Mouse (Mus musculus): Measurements from ENCODE around the gene Tes. TPM values are rescaled to one million over a fixed set of nuclear protein-coding genes. Genes with fewer than 3 reads are reported as not detected.

Tes gene
- total and polyA plus RNA-seq, 3 experiments, result not detected

- Histone ChIP-seq H3K36me3 (replicated peaks in 1 of 2; ENCODE audit: control insufficient read depth in 1 of 2, insufficient read depth in 1 of 2, low read length in 1 of 2) (no peaks in the 10 kb centered on the region), H3K27ac (ENCODE audit: insufficient read depth, low read depth) (no peak overlapping the region), H3K9ac (ENCODE audit: insufficient read depth, low read depth) (no peak overlapping the region), H3K4me2 (ENCODE audit: insufficient read depth, low read depth, poor library complexity, severe bottlenecking) (no peak overlapping the region), H3K27me3 (replicated peaks) (no peaks in the 10 kb centered on the region), H3K4me1 (ENCODE audit: control insufficient read depth in 1 of 2, insufficient read depth in 2 of 2) (no peaks in the 10 kb centered on the region), H3K79me2 (replicated peaks; ENCODE audit: control insufficient read depth, extremely low read depth, insufficient read depth, poor library complexity, severe bottlenecking) (no peaks in the 10 kb centered on the region), H3K9me3 (replicated peaks; ENCODE audit: low read length) (no peaks in the 10 kb centered on the region), H3K4me3 (replicated peaks in 1 of 3; ENCODE audit: low read depth in 2 of 3, low read length in 2 of 3, poor library complexity in 1 of 3) (no peak overlapping the region)
- DNase-seq (ENCODE audit: extremely low read depth), result no peak
- dilution Hi-C loops (cut with MboI; ENCODE audit: extremely low pct_ligation_motif_present, extremely low pct_unique_long_range_greater_than_20kb, low sequenced_read_pairs) (no loop called here), in situ Hi-C loops (cut with MboI; ENCODE audit: low pct_ligation_motif_present, low pct_unique_long_range_greater_than_20kb, low sequenced_read_pairs) (no loop called here)
- TF ChIP-seq POLR2AphosphoS2 (IDR thresholded peaks at IDR 0.05; ENCODE audit: low read depth, low read length) (no peak), E2F4 (IDR thresholded peaks at IDR 0.05; ENCODE audit: insufficient replicate concordance, low read depth, low read length) (no peak), RCOR1 (conservative IDR thresholded peaks at IDR 0.05; ENCODE audit: low read depth, low read length) (no peak), HCFC1 (IDR thresholded peaks at IDR 0.05; ENCODE audit: low read depth, low read length) (no peak), ETS1 (conservative IDR thresholded peaks at IDR 0.05; ENCODE audit: low read depth, low read length) (no peak), MXI1 (IDR thresholded peaks at IDR 0.05; ENCODE audit: low read depth, low read length) (no peak), ELF1 (IDR thresholded peaks at IDR 0.05; ENCODE audit: low read depth, low read length) (no peak), SIN3A (IDR thresholded peaks at IDR 0.05; ENCODE audit: low read length) (no peak), MAX (IDR thresholded peaks at IDR 0.05; ENCODE audit: low read length) (no peak), JUND (conservative IDR thresholded peaks at IDR 0.05; ENCODE audit: low read depth, low read length) (no peak), ZMIZ1 (IDR thresholded peaks at IDR 0.05; ENCODE audit: low read depth, low read length) (no peak), BHLHE40 (IDR thresholded peaks at IDR 0.05; ENCODE audit: low read depth, low read length) (no peak), NELFE (IDR thresholded peaks at IDR 0.05; ENCODE audit: low read depth, low read length) (no peak), GABPA (IDR thresholded peaks at IDR 0.05; ENCODE audit: insufficient replicate concordance, low read depth, low read length) (no peak), TBP (conservative IDR thresholded peaks at IDR 0.05; ENCODE audit: low read depth, low read length) (no peak), CHD2 (IDR thresholded peaks at IDR 0.05; ENCODE audit: low read length) (no peak), RAD21 (IDR thresholded peaks at IDR 0.05; ENCODE audit: low read depth, low read length) (no peak), USF2 (conservative IDR thresholded peaks at IDR 0.05; ENCODE audit: low read depth, low read length) (no peak)
These were observed 12.8 kb downstream of the Tes start for GRCm38 (mm10) chr6:17077720-17078119.

DNA sequence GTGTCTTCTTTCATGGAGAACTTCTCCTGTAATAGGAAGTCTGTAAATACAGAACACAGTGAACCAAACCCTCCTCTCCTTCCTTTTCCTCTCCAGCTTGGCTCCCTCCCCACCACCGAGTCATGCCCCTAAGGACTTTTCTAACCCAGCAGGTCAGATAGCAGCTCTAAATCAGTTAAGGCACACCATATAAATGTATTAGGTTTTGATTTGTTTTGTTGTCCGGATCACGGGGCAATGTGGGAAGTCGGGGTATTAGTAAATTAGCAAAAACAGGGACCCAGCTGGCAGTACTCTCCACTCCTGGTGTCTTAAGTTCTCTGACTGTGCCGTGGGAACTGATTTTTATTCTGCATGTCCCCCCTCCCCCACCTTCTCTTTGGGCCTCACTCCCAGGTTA, 14.4 kb downstream of the Tes start:
- H3K79me2 ChIP-seq (replicated peaks; ENCODE audit: control insufficient read depth, extremely low read depth, insufficient read depth, poor library complexity, severe bottlenecking), result no peaks in the 10 kb centered on the region
- no peaks in the 10 kb centered on the region for H3K27me3 ChIP-seq (replicated peaks)
- no peaks in the 10 kb centered on the region for H3K9me3 ChIP-seq (replicated peaks; ENCODE audit: low read length)
- H3K9ac ChIP-seq (ENCODE audit: insufficient read depth, low read depth), result no peak overlapping the region
- no peak for DNase-seq (ENCODE audit: extremely low read depth)
- no peaks in the 10 kb centered on the region for H3K4me1 ChIP-seq (ENCODE audit: control insufficient read depth in 1 of 2, insufficient read depth in 2 of 2)
- H3K27ac ChIP-seq (ENCODE audit: insufficient read depth, low read depth), result no peak overlapping the region
- in situ Hi-C loops (cut with MboI; ENCODE audit: low pct_ligation_motif_present, low pct_unique_long_range_greater_than_20kb, low sequenced_read_pairs), result no loop called here
- dilution Hi-C loops (cut with MboI; ENCODE audit: extremely low pct_ligation_motif_present, extremely low pct_unique_long_range_greater_than_20kb, low sequenced_read_pairs), result no loop called here
- H3K4me3 ChIP-seq (replicated peaks in 1 of 3; ENCODE audit: low read depth in 2 of 3, low read length in 2 of 3, poor library complexity in 1 of 3), result no peak overlapping the region
- no peak overlapping the region for H3K4me2 ChIP-seq (ENCODE audit: insufficient read depth, low read depth, poor library complexity, severe bottlenecking)
- H3K36me3 ChIP-seq (replicated peaks in 1 of 2; ENCODE audit: control insufficient read depth in 1 of 2, insufficient read depth in 1 of 2, low read length in 1 of 2), result no peaks in the 10 kb centered on the region
- no peak for TF ChIP-seq JUN (IDR thresholded peaks at IDR 0.05; ENCODE audit: insufficient read depth, low read depth, low read length)

All from CH12.LX (cell line).